Mouse (Mus musculus) frontal cortex, postnatal 14 days (tissue): Measurements from ENCODE around the gene Vapa.
"Not testable (repeated sequence)": the region's sequence is repeated elsewhere in the genome, so short reads cannot be mapped to it uniquely, and the experiment has no call there.

Source experiments
- DNase-seq, 2 experiments: peaks; one replicate each; pipeline ENCODE4 v3.0.0; 2022; ENCODE audit warnings: low spot score in 2 of 2

Vapa gene

DNA sequence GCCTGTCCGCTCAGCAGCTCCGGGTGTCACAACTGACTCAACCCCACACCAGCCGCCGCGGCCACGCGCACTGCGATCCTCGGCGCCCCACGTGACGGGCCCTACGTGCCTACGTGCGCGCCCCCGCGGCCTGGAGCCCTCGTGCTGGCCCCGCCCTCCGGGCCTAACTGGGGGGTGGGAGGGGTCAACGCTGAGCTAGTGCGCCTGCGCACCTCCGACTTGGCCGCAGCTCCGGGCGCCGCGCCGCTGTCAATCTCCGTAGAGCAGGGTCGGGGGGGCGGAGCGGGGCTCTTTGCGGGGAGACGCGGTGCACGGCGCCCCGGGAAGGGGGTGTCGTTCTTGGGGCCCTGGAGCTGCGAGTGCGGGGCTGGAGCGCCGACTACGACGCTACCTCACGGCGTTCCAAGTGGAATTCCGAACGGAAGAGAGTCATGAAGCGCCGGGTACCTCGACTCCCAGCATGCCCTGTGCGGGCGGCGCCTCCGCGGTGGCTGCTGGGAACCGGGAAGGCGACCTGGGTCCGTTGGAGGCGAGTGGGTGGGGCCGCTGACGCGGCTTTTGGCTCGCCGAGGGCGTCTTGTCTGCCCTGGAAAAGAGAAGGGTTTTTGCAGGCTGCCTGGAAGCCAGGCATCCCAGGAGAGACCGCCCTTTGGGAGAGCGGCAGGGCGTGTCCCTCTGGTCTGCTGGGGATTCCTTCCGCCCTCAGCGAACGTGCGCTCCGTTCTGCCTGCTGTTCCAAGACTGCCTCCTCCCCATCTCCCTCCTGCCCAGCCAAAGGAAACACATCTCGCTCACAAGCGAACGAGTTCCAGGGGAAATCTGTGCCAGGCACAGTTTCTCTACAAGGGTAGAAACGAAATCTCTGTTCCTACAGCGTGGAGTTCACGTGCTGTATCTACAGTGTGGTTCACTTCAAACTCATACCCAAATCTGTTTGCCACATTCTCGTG lies at the start of gene Vapa:
Gene Vapa, minus strand, starts transcription at position 93 of the 950 bp plus-strand sequence.
- peak; percentile 95 to 96 for DNase-seq

- DNase-seq: no peak
These were observed 49.3 kb upstream of the Vapa start for GRCm38 (mm10) chr17:65662662-65663061.

GRCm38 (mm10) chr17:65658416-65658815 lies 45.1 kb upstream of the Vapa start:
- no peak for DNase-seq

DNA sequence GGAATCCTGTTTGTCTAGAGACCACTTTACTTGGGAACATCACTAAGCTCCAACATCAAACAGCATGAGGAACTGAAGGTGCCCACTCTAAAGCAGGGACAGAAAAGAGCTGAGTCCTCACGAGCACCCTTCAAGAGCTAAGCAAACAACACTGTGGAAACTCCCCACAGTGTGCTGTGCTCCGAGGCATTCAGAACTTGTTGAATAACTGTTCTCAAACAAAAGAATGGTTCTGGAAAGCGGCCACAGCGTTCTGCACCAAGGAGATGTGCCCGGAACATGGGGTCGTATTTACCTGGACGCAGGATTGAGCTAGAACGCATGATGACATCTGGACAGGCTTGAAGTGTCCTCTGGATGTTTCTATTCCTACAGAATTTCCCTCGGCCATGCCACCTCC lies 44.6 kb upstream of the Vapa start:
- no peak for DNase-seq

- no peak for DNase-seq
These were observed 43.4 kb upstream of the Vapa start for GRCm38 (mm10) chr17:65656731-65657130.

GRCm38 (mm10) chr17:65656076-65656475 lies 42.7 kb upstream of the Vapa start:
- DNase-seq: no peak

DNA sequence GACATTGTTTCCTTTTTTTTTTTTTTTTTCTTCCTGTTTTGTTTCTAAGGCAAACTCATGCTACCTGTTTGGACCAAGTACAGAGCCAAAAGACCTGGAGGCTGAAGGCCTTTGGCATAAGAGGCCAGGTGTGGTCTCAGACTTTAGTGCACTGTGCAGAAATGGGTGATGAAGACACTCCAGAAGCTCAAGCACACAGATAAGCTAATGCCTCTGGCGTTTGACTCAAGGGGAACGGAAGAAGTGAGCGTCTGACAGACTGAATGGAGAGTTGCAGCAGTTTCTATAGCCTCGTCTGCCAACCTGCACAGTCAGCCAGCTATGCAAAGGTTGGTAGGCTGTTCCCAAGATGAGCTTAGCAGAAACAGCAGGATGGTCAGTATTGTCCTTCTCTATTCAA lies 42.3 kb upstream of the Vapa start:
- no peak for DNase-seq

GRCm38 (mm10) chr17:65650598-65650997 lies 37.2 kb upstream of the Vapa start:
- no peak for DNase-seq

- no peak for DNase-seq
These were observed 35.8 kb upstream of the Vapa start for GRCm38 (mm10) chr17:65649175-65649493.

DNA sequence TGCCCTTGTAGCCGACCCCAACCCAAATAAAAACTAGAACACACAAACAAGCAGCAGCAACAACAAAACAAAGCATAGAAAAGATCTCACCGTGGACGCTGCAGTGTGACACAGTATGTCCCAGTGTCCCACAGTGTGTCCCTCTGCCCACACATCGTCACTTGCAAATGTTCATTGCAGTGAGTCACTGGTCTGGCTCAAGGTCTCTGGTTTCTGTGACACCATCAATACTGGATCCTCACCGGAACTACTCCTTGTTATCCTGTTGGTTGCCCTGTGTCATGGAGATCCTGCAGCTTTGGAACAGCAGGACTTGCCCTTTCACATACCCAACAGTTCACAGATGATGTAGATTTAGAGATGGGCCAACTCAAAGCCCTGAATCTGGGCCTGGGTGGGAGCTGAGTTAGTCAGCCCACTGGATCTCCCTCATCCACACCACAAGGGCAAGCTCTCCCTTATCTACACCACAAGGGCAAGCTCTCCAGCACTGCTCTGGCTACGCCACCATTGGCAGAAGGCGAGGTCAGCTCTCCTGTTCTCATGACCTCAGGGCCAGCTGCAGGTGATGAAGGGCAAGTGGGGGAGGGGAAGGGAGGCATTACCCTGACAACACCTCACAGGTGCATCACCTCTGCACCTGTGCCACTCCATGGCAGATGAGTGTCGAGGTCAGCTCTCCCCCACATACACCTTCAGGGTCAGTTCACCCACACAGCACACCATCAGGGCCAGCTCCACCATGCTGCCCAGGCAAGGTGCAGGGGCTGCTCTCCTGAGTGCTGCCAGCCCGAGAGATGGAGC lies 35.2 kb upstream of the Vapa start:
- DNase-seq: no peak

GRCm38 (mm10) chr17:65647961-65648360 lies 34.6 kb upstream of the Vapa start:
- DNase-seq: no peak

DNA sequence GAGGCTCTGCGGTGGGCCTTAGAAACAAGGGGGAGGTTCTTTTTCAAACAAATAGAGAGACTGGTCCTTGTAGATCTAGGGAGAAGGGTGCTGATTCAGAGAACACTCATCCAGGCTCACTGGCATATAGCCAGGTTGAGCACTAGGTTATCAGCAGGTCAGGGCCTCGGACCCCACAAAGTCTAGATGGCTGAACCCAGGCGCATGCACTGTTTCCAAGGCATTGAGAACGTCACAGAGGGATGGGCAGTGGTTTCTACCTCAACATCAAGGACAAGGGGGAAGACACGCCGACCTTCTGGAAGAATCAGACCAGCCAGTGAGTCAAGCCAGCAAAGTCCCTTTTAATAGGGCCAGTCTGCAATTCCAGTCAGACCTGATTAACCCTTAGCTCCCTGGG lies 33.9 kb upstream of the Vapa start:
- DNase-seq: no peak

GRCm38 (mm10) chr17:65643579-65643978 lies 30.2 kb upstream of the Vapa start:
- DNase-seq: no peak

DNA sequence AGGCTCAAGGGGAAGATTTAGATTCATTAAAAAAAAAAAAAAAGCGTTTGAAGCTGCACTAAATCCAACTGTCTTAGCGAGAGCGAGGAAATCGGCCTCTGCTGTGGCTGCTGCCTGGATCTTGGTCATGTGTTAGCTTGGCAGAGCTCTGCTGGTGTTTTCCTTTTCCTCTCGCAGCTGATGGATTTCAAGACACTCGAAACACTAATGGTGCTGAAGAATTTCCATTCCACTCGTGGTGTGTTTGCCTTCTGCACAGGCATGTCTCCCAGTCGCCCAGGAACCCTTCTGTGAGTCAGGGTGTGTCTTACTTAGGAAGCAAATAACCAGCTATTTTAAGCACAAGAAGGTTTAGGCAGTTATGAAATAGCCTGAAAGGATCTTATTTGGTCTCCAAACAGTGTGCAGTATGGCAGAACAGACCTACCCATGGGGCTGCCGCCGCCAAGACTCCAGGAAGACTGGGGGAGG lies 29.7 kb upstream of the Vapa start:
- peak; percentile 46 to 51 for DNase-seq

DNA sequence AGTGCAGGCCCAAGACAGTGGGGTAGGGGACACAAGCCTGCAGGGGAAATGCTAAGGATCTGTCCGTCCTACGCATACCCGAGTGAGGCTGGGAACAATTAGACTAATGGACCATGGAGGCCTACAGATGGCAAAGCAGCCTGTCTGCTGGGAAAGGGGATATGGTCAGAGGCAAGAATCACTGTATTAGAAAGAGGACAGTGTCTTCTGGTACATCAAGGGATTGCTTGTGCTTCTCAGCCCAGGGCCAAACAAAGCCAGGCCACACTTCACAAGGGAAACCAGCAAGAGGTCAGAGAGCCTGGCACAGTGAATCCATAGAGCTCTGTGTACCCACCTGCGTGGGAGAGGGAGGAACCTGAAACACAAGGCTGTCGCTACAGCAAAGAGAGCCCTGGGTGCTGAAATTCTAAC lies 29.2 kb upstream of the Vapa start:
- no peak for DNase-seq

DNA sequence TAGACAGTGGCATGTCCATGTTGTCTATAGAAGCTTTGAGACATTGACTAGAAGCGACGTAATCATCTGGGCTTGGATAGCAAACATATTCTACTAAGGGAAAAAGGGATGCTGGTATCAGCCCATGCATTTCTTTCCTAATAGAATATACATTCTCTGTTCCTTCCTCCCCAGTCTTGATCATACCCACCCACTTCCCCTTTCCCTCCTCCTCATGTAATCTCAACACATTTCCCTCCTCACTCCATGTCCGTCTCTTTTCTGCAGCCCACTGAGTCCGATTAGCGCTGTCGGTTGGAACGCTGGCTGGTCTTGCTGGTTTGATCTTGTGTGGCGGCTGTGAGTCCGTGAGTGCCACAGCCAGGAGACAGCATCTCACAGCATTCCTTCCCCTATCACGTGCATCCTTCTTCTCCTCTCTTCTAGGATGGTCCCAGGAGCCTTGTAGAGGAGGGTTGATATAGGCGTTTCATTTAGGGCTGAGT lies 28.4 kb upstream of the Vapa start, which contains the start of gene Txndc2:
Gene Txndc2, minus strand, starts transcription at position 435 of the 485 bp plus-strand sequence.
- no peak for DNase-seq

GRCm38 (mm10) chr17:65639144-65639543 lies 25.8 kb upstream of the Vapa start:
- DNase-seq: no peak

- no peak for DNase-seq
These were observed 22.5 kb upstream of the Vapa start for GRCm38 (mm10) chr17:65635715-65636360.

GRCm38 (mm10) chr17:65629943-65630342 lies 16.6 kb upstream of the Vapa start:
- DNase-seq: no peak

DNA sequence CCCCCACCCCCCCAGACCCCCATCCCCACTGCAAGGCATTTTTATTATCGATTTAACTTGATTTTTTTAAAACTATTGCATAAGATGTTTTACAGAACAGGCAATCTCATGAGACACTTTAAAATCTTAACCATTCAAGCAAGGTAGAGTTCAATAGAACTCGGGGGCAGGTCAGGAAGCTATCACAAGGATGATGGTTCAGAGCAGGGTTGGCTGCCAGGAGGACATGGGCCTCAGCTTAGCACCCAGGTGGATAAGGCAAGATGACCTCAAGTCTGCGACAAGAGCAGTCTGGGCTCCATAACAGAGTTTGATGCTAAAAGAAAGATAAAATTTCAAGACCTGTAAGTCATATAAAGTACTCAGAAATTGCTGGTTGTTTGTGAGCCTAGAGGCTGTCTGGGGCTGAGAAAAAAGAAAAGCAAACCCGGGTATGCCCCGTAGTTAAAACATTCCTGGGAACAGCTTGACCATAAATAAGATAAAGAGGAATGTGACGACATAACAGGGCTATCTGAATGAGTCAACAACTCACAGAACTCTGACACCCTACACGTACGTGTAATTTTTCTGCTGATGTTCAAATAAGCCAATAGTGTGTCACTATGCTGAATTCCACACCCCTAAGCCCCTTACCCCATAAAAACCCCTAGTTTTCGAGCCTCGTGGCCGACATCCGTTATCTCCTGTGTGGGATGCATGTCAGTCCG lies 15.6 kb upstream of the Vapa start:
- not testable (repeated sequence) for DNase-seq

- DNase-seq: no peak
These were observed 12.9 kb upstream of the Vapa start for GRCm38 (mm10) chr17:65626301-65626700.
